Mouse (Mus musculus) cerebellum, adult 2 months (tissue): ENCODE data around the gene Myo10.

Experiments used
- CTCF ChIP-seq: fragments of 200-500 bp; IDR thresholded peaks from 2 replicates; pipeline ENCODE4 v1.5.1; 2011; ENCODE audit warnings: low read depth, mild to moderate bottlenecking, control low read depth, low read length, moderate library complexity, borderline replicate concordance; ENCODE audit not compliant: insufficient read depth
- POLR2A ChIP-seq: fragments of 200-500 bp; IDR thresholded peaks from 2 replicates; pipeline ENCODE4 v1.6.1; 2011; ENCODE audit warnings: low read length, control low read depth, borderline replicate concordance; ENCODE audit not compliant: insufficient read depth

DNA sequence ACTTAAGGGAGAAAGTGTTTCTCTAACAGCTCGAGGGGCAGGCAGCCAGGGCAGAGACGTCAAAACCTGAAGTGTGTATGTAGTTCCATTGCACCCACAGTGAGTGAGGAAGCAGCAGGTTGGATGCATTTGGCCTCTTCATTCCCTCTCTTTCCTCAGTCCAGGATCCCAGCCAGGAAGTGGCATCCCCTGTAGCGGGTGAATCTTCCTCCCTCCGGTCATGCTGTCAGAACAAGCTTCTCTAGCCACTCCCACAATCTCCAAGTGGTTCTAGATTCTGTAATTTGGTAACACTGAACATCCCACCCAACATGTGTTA, 52.6 kb downstream of the Myo10 start:
- TF ChIP-seq POLR2A, result no peak
- no peak for TF ChIP-seq CTCF
